Mouse (Mus musculus) forebrain, embryonic 14.5 days (tissue): ENCODE measurements around the gene Clp1. TPM values are rescaled to one million over a fixed set of nuclear protein-coding genes. Genes with fewer than 3 reads are reported as not detected.

Experiments
- ATAC-seq: fragments of 200-750 bp; cut with Nextera tagmentation; 2 replicates; pipeline ENCODE4 v1.8.0; 2017; ENCODE audit warnings: mild to moderate bottlenecking, moderate library complexity
- DNase-seq: peaks from one replicate; pipeline ENCODE4 v3.0.0-alpha.2; 2015; ENCODE audit warnings: low spot score
- H3K27ac ChIP-seq: fragments of 300-500 bp; sonication (generic); 2 replicates; pipeline ENCODE4 v1.5.1; 2014; ENCODE audit warnings: low read depth, mild to moderate bottlenecking, control low read depth, low read length, moderate library complexity
- H3K27me3 ChIP-seq: fragments of 300-500 bp; sonication (generic); replicated peaks from 2 replicates; pipeline ENCODE4 v1.6.1; 2014; ENCODE audit warnings: low read length, control low read depth, mixed read lengths; ENCODE audit not compliant: control insufficient read depth, insufficient read depth
- H3K36me3 ChIP-seq: fragments of 300-500 bp; sonication (generic); 2 replicates; pipeline ENCODE4 v1.6.1; 2014; ENCODE audit warnings: low read length, control low read depth; ENCODE audit not compliant: control insufficient read depth, insufficient read depth
- H3K4me1 ChIP-seq: fragments of 300-500 bp; sonication (generic); 2 replicates; pipeline ENCODE4 v1.6.1; 2014; ENCODE audit warnings: antibody characterized with exemption, low read length, control low read depth; ENCODE audit not compliant: control insufficient read depth, insufficient read depth
- H3K4me2 ChIP-seq: fragments of 300-500 bp; sonication (generic); 2 replicates; pipeline ENCODE4 v1.6.1; 2014; ENCODE audit warnings: mild to moderate bottlenecking, control low read depth, low read length
- H3K4me3 ChIP-seq: fragments of 300-500 bp; sonication (generic); 2 replicates; pipeline ENCODE4 v1.5.1; 2014; ENCODE audit warnings: low read depth, low read length, control low read depth
- H3K9ac ChIP-seq: fragments of 300-500 bp; sonication (generic); 2 replicates; pipeline ENCODE4 v1.6.1; 2014; ENCODE audit warnings: mild to moderate bottlenecking, low read length, control low read depth, moderate library complexity
- H3K9me3 ChIP-seq: fragments of 300-500 bp; sonication (generic); replicated peaks from 2 replicates; pipeline ENCODE4 v1.6.1; 2016; ENCODE audit warnings: low read length, control low read depth, mixed read lengths; ENCODE audit not compliant: control insufficient read depth
- WGBS: fragments of 180-500 bp; shearing (Covaris S2); extraction: QIAGEN DNeasy Blood & Tissue Kit; methylation state at CpG from one replicate; pipeline ENCODE4 v1.1.7; 2014; 5-methylcytosine and 5-hydroxymethylcytosine counted together
- polyA plus RNA-seq: library from polyadenylated mRNA; unstranded; fragments of >200 nt; fragmentation: Nextera tagmentation; extraction: Ambion mirVana; gene quantifications from 2 replicates; pipeline ENCODE4 v1.2.1, GENCODE M21; 2014

Clp1 gene
- polyA plus RNA-seq, 1 experiment from 2014 or later = 32.3 TPM

- no peak for ATAC-seq
- WGBS = 85% methylated on average over 1 of the region's 1 CpGs
- no peak overlapping the region for H3K9ac ChIP-seq
Observed at GRCm38 (mm10) chr2:84761840-84762239, 34.7 kb upstream of the Clp1 start.

DNA sequence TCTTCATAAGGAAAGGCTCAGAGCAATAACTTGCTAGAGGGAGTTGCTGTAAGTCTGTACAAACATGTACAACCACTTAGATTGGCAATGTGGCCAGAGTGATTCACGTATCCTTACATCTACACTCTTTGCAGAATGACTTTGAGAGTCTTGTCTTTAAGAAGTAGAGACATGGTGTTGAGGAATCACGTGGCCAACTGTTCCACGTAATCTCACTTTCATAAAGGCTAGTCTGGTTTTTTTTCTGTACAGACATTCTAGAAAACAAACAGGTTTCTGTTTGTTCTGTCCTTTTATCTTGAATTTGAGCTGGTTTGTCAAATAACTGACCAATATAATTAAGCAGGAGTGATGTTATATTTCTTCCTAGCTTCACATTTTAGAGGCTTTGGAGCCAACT is 34.2 kb upstream of the Clp1 start:
- Histone ChIP-seq H3K4me2 (no peak overlapping the region), H3K36me3 (no peaks in the 10 kb centered on the region), H3K9ac (no peak overlapping the region), H3K9me3 (no peaks in the 10 kb centered on the region), H3K4me3 (no peak overlapping the region), H3K4me1 (no peaks in the 10 kb centered on the region), H3K27me3 (no peaks in the 10 kb centered on the region), H3K27ac (no peak overlapping the region)
- no peak for ATAC-seq
- DNase-seq = no peak
- 87% methylated on average over 3 of the region's 3 CpGs for whole genome bisulfite sequencing

More at GRCm38 (mm10) chr2:84761840-84762239, 34.7 kb upstream of the Clp1 start:
- no peaks in the 10 kb centered on the region for H3K9me3 ChIP-seq
- no peaks in the 10 kb centered on the region for H3K27me3 ChIP-seq
- DNase-seq = no peak
- H3K27ac ChIP-seq = no peak overlapping the region
- H3K4me2 ChIP-seq = no peak overlapping the region
- no peaks in the 10 kb centered on the region for H3K4me1 ChIP-seq
- no peaks in the 10 kb centered on the region for H3K36me3 ChIP-seq
- H3K4me3 ChIP-seq = no peak overlapping the region

- Histone ChIP-seq H3K27me3 (no peaks in the 10 kb centered on the region), H3K4me2 (no peak overlapping the region), H3K9me3 (no peaks in the 10 kb centered on the region), H3K27ac (no peak overlapping the region), H3K36me3 (no peaks in the 10 kb centered on the region), H3K4me1 (no peaks in the 10 kb centered on the region), H3K4me3 (no peak overlapping the region), H3K9ac (no peak overlapping the region)
- DNase-seq (no peak), ATAC-seq (no peak)
- WGBS = 75% methylated on average over 8 of the region's 8 CpGs
Observed at GRCm38 (mm10) chr2:84760777-84761176, 33.6 kb upstream of the Clp1 start.

DNA sequence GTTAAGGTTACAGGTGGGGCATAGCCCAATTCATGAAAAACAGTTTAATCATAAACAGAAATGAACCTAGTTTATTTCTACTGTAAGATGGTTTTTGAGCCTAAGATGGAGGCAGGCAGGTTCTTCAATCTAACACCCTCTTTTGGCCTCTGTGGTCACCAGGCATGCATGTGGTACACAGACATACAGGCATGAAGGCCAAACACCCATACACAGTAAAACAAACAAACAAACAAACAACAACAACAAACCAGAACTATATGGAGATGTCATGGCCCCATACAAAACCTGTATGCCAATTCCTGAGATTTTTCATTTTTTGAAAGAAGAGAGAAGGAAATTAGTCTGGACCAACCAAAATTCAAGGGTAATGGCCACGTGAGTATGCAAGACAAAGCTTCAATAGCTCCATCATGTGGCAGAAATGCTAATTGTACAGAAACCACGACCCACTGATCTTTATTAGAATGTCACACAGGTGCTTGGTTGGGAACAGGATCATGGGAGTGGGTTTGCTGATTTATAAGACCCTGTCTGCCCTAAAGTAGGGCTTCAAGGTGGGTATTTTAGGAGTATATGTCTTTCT is 31.5 kb upstream of the Clp1 start:
- Histone ChIP-seq H3K27ac (no peak overlapping the region), H3K4me3 (no peak overlapping the region), H3K4me1 (no peaks in the 10 kb centered on the region), H3K36me3 (no peaks in the 10 kb centered on the region), H3K27me3 (no peaks in the 10 kb centered on the region), H3K9me3 (no peaks in the 10 kb centered on the region), H3K9ac (no peak overlapping the region), H3K4me2 (no peak overlapping the region)
- DNase-seq = peak; percentile 79
- WGBS = 0% methylated on average over 2 of the region's 2 CpGs
- ATAC-seq = peak; percentile 86

- no peaks in the 10 kb centered on the region for H3K27me3 ChIP-seq
- WGBS = 58% methylated on average over 7 of the region's 7 CpGs
- H3K9me3 ChIP-seq = no peaks in the 10 kb centered on the region
- no peak overlapping the region for H3K9ac ChIP-seq
- H3K27ac ChIP-seq = no peak overlapping the region
- ATAC-seq = no peak
- H3K4me2 ChIP-seq = no peak overlapping the region
- H3K4me3 ChIP-seq = no peak overlapping the region
- no peaks in the 10 kb centered on the region for H3K4me1 ChIP-seq
- no peaks in the 10 kb centered on the region for H3K36me3 ChIP-seq
- DNase-seq = no peak
Observed at GRCm38 (mm10) chr2:84757026-84757682, 30.0 kb upstream of the Clp1 start.

- Histone ChIP-seq H3K4me2 (no peak overlapping the region), H3K9ac (no peak overlapping the region), H3K4me1 (no peaks in the 10 kb centered on the region), H3K36me3 (no peaks in the 10 kb centered on the region), H3K4me3 (no peak overlapping the region), H3K27me3 (no peaks in the 10 kb centered on the region), H3K9me3 (no peaks in the 10 kb centered on the region), H3K27ac (no peak overlapping the region)
- ATAC-seq (no peak), DNase-seq (no peak)
- 89% methylated on average over 5 of the region's 5 CpGs for WGBS
Observed at GRCm38 (mm10) chr2:84756245-84756644, 29.1 kb upstream of the Clp1 start.

GRCm38 (mm10) chr2:84750115-84750514 is 23.0 kb upstream of the Clp1 start:
- Histone ChIP-seq H3K9ac (no peak overlapping the region), H3K36me3 (no peaks in the 10 kb centered on the region), H3K4me1 (no peaks in the 10 kb centered on the region), H3K27me3 (no peaks in the 10 kb centered on the region), H3K4me3 (no peak overlapping the region), H3K4me2 (no peak overlapping the region), H3K9me3 (no peaks in the 10 kb centered on the region), H3K27ac (no peak overlapping the region)
- no peak for ATAC-seq
- 85% methylated on average over 6 of the region's 6 CpGs for WGBS
- DNase-seq = no peak

- Histone ChIP-seq H3K4me2 (peak overlapping the region; percentile 89), H3K9me3 (no peaks in the 10 kb centered on the region), H3K36me3 (peaks cover 3% of the 10 kb centered on the region; the same call in 1 of the 2 replicates), H3K27me3 (no peaks in the 10 kb centered on the region), H3K27ac (peak overlapping the region; percentile 98), H3K9ac (peak overlapping the region; percentile 94; the same call in 1 of the 2 replicates), H3K4me1 (peaks cover 32% of the 10 kb centered on the region), H3K4me3 (peak overlapping the region; percentile 75)
- DNase-seq (no peak), ATAC-seq (peak; percentile 30)
- under 1% methylated on average over 10 of the region's 10 CpGs for WGBS
Observed at GRCm38 (mm10) chr2:84744126-84744525, 17.0 kb upstream of the Clp1 start.

DNA sequence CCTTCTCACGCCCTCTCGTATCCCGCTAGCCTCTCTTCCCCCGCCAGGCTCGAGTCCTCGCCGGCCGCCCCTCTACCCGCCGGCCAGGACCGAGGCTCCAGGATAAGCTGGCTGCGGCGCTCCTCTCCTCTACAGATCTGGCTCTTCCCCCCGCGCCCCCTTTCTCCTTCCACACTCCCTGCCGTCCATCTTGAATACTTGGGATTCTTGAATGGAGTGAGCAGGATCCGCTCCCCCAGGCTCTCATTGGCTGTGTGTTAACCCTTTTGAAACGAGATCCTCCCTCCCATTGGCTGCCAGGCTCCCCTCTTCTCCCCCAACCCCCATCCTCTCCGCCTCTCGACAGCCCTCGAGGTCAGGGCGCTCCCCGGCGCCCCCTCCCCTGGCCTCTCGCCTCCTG is 16.4 kb upstream of the Clp1 start, which contains the start of gene Gm19426:
Gene Gm19426 (minus strand): TSS at position 95 of the 400 bp plus-strand sequence.
- peak; percentile 98 for DNase-seq
- Histone ChIP-seq H3K4me2 (peak within 1 kb of the TSS; percentile 89), H3K9me3 (no peaks in the 10 kb centered on the region), H3K36me3 (peaks cover 3% of the 10 kb centered on the region; the same call in 1 of the 2 replicates), H3K9ac (peak within 1 kb of the TSS; percentile 94), H3K4me3 (peak within 1 kb of the TSS; percentile 75), H3K27me3 (no peaks in the 10 kb centered on the region), H3K27ac (peak within 1 kb of the TSS; percentile 98), H3K4me1 (peaks cover 37% of the 10 kb centered on the region)
- under 1% methylated on average over 25 of the region's 25 CpGs for WGBS
- peak; percentile 92 for ATAC-seq
